In the genomic region with DNA sequence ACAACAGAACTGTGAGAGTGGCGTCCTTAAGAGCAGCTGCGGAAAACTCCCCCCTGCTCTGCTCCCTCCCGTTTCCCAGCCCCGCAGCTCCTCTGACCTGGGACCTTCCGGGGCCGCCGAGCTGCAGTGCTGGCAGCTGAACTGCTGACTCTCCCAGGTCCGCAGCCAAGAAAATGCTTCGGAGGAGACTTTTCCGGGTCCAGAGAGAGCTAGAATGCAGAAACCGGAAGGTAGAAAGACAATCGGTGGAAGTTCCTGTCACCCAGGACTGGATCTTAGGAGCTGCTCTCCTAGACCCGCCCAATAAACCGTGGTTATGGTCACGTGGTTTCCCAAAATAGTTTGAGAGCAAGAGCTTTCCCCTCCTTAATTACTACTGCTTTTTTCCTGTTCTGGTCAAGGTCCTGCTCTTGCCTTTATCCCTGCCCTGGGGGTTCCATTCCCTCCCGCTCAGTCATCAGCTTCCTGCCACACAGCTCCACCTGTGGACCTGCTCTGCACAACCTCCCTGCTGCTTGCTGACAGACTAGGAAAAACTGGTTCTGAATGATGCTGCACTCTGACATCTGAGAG, we compare ENCODE assay signal across 8 mouse cellular contexts. TPM values are rescaled to one million over a fixed set of nuclear protein-coding genes. Genes with fewer than 3 reads are reported as not detected.
DNase-seq lines count a peak whose midpoint lies in the region; ATAC-seq and TF ChIP-seq lines count a peak whose summit lies in the region.
"Not testable (repeated sequence)": the region's sequence is repeated elsewhere in the genome, so short reads cannot be mapped to it uniquely, and the experiment has no call there.

A gene (minus strand): TSS at position 469 of the 573 bp plus-strand sequence.

- H3K9ac ChIP-seq in lung, embryonic 14.5 days = peak within 1 kb of the TSS; percentile 59
- H3K9ac ChIP-seq in neural tube, embryonic 15.5 days (replicated peaks) = peak within 1 kb of the TSS; percentile 48

- H3K4me3 ChIP-seq in hindbrain, embryonic 10.5 days = peak within 1 kb of the TSS; percentile 63
- peak within 1 kb of the TSS; percentile 63 for H3K4me3 ChIP-seq in layer of hippocampus, adult 2 months
- peak within 1 kb of the TSS; percentile 43 for H3K4me3 ChIP-seq in lung, embryonic 14.5 days (ENCODE audit: low read depth, low read length)
- peak within 1 kb of the TSS; percentile 50 for H3K4me3 ChIP-seq in neural tube, embryonic 15.5 days (replicated peaks)

- DNase-seq in Muller cell, postnatal 12 days (ENCODE audit: inconsistent ontology term) = peak; percentile 50
- peak; percentile 66 for DNase-seq in cerebellum, adult 9-10 months
- peak; percentile 0 to 8 for DNase-seq in frontal cortex, adult 2 months (ENCODE audit: extremely low spot score in 1 of 2, low spot score in 1 of 2)
- DNase-seq in hindbrain, embryonic 10.5 days (ENCODE audit: low spot score) = peak; percentile 42
- DNase-seq in layer of hippocampus, adult 2 months (ENCODE audit: low spot score in 2 of 2) = peak; percentile 0 to 9
- DNase-seq in lung, embryonic 14.5 days = peak; percentile 75
- peak; percentile 4 to 9 for DNase-seq in thymus, postnatal 10 days (ENCODE audit: low spot score in 2 of 2)

- H3K27ac ChIP-seq in hindbrain, embryonic 10.5 days = peak within 1 kb of the TSS; percentile 82
- H3K27ac ChIP-seq in layer of hippocampus, adult 2 months = peak within 1 kb of the TSS; percentile 46; the same call in 1 of the 2 replicates
- H3K27ac ChIP-seq in lung, embryonic 14.5 days (ENCODE audit: low read depth) = not testable (repeated sequence)
- peak within 1 kb of the TSS; percentile 39; the same call in 1 of the 2 replicates for H3K27ac ChIP-seq in neural tube, embryonic 15.5 days (replicated peaks)

- peak; percentile 96 for ATAC-seq in lung, embryonic 14.5 days (ENCODE audit: insufficient read depth)
- ATAC-seq in neural tube, embryonic 15.5 days (ENCODE audit: low FRiP score) = peak; percentile 93

- H3K27me3 ChIP-seq in hindbrain, embryonic 10.5 days (ENCODE audit: insufficient read depth, poor library complexity, severe bottlenecking); lung, embryonic 14.5 days (ENCODE audit: insufficient read depth, low read length); neural tube, embryonic 15.5 days (replicated peaks): not testable (repeated sequence)

- H3K4me2 ChIP-seq in lung, embryonic 14.5 days = peak within 1 kb of the TSS; percentile 58
- H3K4me2 ChIP-seq in neural tube, embryonic 15.5 days = peak within 1 kb of the TSS; percentile 59

- not testable (repeated sequence) for H3K4me1 ChIP-seq in hindbrain, embryonic 10.5 days (replicated peaks); lung, embryonic 14.5 days (ENCODE audit: insufficient read depth); neural tube, embryonic 15.5 days

- not testable (repeated sequence) for H3K9me3 ChIP-seq in hindbrain, embryonic 10.5 days; lung, embryonic 14.5 days (ENCODE audit: low read depth, low read length); neural tube, embryonic 15.5 days (replicated peaks)

- WGBS in hindbrain, embryonic 10.5 days = under 1% methylated on average over 16 of the region's 16 CpGs
- under 1% methylated on average over 16 of the region's 16 CpGs for WGBS in lung, embryonic 14.5 days
- under 1% methylated on average over 16 of the region's 16 CpGs for WGBS in neural tube, embryonic 15.5 days

- not testable (repeated sequence) for H3K36me3 ChIP-seq in hindbrain, embryonic 10.5 days; lung, embryonic 14.5 days (ENCODE audit: insufficient read depth); neural tube, embryonic 15.5 days

- not testable (repeated sequence) for TF ChIP-seq CTCF in layer of hippocampus, adult 2 months (conservative IDR thresholded peaks at IDR 0.05)
- TF ChIP-seq CTCF in lung, embryonic 14.5 days (IDR thresholded peaks at IDR 0.05; ENCODE audit: low read depth) = peak; percentile 25; the same call in 1 of the 2 replicates

RNA-seq across cellular contexts. Expression of the gene that starts here (rescaled TPM):
- polyA plus RNA-seq in frontal cortex, adult 2 months (2012; rRNA removed) = 0.38 and 0.54 TPM in 2 replicates
- 1.2 and 1.8 TPM in 2 replicates for polyA plus RNA-seq in hindbrain, embryonic 10.5 days (2016; fragmentation: Nextera tagmentation; extraction: Ambion mirVana)
- total RNA-seq in layer of hippocampus, adult 2 months (2021) = under 1 TPM; 0.51 to 0.93 TPM
- polyA plus RNA-seq in lung, embryonic 14.5 days (2014; fragmentation: Nextera tagmentation; extraction: Ambion mirVana) = 2.9 and 3.1 TPM in 2 replicates
- polyA plus RNA-seq in neural tube, embryonic 15.5 days (2015; fragmentation: Nextera tagmentation; extraction: Ambion mirVana) = 1.5 and 1.7 TPM in 2 replicates

Comparison
In these comparisons a context has a peak if more than half of its experiments do, and no peak if none do; other contexts are left out.
1. Peak in DNase-seq in frontal cortex, adult 2 months; RNA of the gene not detected or under 1 TPM.
2. Peak in DNase-seq, H3K4me3 ChIP-seq and H3K27ac ChIP-seq in layer of hippocampus, adult 2 months; RNA of the gene not detected or under 1 TPM.
3. DNase-seq: peak in every context shown above with its lines; median percentile 75 in lung, embryonic 14.5 days; 66 in cerebellum, adult 9-10 months; 50 in Muller cell, postnatal 12 days; 42 in hindbrain, embryonic 10.5 days; 6 in thymus, postnatal 10 days; 4 in layer of hippocampus, adult 2 months; 4 in frontal cortex, adult 2 months.